Mouse (Mus musculus): ENCODE measurements around the gene Dirc2. TPM values are rescaled to one million over a fixed set of nuclear protein-coding genes. Genes with fewer than 3 reads are reported as not detected.

Dirc2 gene
- polyA plus RNA-seq (2015; fragmentation: Nextera tagmentation; extraction: Ambion mirVana) = 14.2 and 14.8 TPM in 2 replicates

DNA sequence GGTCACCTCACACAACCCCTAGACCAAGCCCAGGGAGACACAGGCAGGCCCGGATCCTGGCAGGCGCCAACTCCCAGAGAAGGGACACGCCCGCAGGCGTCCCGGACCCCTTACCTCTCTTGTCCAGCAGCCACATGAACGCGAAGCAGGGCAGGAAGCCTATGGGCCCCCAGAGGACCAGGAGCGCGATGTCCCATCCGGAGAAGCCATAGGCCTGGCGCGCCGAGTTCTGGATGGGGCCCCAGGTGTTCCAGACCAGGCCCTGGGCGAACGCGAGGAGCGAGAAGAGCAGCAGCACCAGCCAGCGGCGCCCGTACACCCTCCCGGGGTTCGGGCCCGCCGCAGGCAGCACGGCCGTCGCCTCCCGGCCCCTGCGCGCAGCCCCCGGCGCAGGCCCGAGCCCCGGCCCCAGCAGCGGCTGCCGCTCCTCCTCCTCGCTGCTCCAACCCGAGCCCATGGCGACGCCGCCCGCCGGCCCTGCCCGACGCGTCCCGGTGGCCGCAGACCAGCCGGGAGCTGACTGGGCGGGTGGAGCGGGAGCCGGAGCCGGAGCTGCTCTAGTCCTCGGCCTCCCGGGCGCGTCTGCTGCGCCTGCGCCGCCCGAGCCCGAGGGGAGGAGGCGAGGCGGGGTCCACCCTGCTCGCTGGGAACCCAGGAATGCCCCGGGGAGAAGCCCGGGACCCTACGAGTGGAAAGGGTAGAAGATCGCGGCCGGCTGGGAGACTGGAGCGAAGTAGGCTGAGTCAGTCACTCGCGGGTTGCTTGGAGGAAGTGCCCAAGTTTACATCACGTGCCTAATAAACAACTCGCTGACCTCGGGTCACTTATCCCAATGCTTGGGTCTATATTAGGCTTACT lies at the start of gene Dirc2:
TSS of gene Dirc2 (minus strand) at position 572 of the 858 bp plus-strand sequence.

DNA sequence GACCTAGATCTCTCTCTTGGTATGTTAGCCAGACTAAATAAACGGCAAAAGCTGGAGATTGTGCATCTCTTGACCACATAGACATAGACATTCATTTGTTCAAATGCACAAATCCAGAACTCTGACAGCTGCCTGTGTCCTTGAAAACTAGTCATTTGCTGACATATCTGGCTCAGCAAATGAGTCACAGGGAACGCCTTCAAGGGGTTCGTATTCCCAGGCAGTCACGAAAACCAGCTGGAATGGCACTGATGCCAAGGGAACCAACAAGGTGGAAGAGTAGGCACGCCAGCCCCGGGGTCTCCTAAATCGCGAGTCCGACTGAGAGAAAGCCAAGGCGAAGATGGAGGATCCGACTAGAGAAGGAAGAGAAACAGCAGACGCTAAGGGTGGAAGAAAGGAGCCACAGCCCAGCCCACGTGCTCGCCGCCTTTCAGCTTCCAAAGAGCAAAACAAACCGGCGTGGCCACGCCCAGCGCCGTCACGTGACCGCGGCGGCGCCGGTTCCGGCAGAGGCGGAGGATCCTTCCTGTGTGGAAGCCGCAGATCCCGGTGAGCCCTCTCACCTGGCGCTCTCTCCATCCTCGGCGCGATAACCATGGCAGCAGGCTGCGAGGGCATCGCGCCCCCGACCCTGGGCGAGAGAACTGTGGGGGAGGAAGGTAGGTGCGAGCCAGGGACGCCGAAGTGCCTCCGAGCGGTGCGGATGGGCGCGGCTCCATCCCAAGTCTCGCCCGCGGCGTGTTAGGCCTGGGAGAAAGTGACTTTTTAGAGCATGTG lies 912 bp upstream of the Dirc2 start, which contains the start of gene Hspbap1:
TSS of gene Hspbap1 (plus strand) at position 498 of the 780 bp plus-strand sequence.

Other genes starting within 250 kb of the Dirc2 start
- 2.9 and 4.1 TPM in 2 replicates for gene Sema5b, start 228.2 kb downstream of the Dirc2 start, polyA plus RNA-seq (2015; fragmentation: Nextera tagmentation; extraction: Ambion mirVana)
- 3.2 TPM in 2 replicates for gene Hspbap1, start 1.0 kb upstream of the Dirc2 start, polyA plus RNA-seq (2015; fragmentation: Nextera tagmentation; extraction: Ambion mirVana)
- 1.9 and 2.1 TPM in 2 replicates for gene Parp14, start 102.2 kb upstream of the Dirc2 start, polyA plus RNA-seq (2015; fragmentation: Nextera tagmentation; extraction: Ambion mirVana)
- gene Parp9, start 169.1 kb upstream of the Dirc2 start, polyA plus RNA-seq (2015; fragmentation: Nextera tagmentation; extraction: Ambion mirVana) = 7.3 TPM in 2 replicates
- 3.4 and 4.0 TPM in 2 replicates for gene Dtx3l, start 169.8 kb upstream of the Dirc2 start, polyA plus RNA-seq (2015; fragmentation: Nextera tagmentation; extraction: Ambion mirVana)
- gene Kpna1, start 209.4 kb upstream of the Dirc2 start, polyA plus RNA-seq (2015; fragmentation: Nextera tagmentation; extraction: Ambion mirVana) = 26.2 and 28.8 TPM in 2 replicates